Comparison of ENCODE assay signal across 10 mouse cellular contexts in genomic region chr1:84218605-84219004, GRCm38 (mm10).
DNase-seq lines count a peak whose midpoint lies in the region; ATAC-seq and TF ChIP-seq lines count a peak whose summit lies in the region.
"Had no signal": no experiment of that assay in that cellular context is flagged by ENCODE, and none has a peak within 500 bp of the region (broad histone marks: within the 10 kb centered on the region; RNA-seq: fewer than 3 reads in every experiment).

No protein-coding gene starts in this region.

- no peak overlapping the region for H3K4me3 ChIP-seq in hindbrain, embryonic 13.5 days
- no peak overlapping the region for H3K4me3 ChIP-seq in hindbrain, postnatal 0 days (ENCODE audit: low read length)
- H3K4me3 ChIP-seq in heart, postnatal 0 days (ENCODE audit: low read depth, low read length) = no peak overlapping the region
- no peak overlapping the region for H3K4me3 ChIP-seq in midbrain, embryonic 15.5 days
- H3K4me3 ChIP-seq: hindbrain, embryonic 15.5 days had no signal

- no peaks in the 10 kb centered on the region for H3K27me3 ChIP-seq in hindbrain, embryonic 13.5 days
- H3K27me3 ChIP-seq in hindbrain, postnatal 0 days (ENCODE audit: insufficient read depth, low read length) = no peaks in the 10 kb centered on the region
- no peaks in the 10 kb centered on the region for H3K27me3 ChIP-seq in heart, postnatal 0 days (ENCODE audit: control insufficient read depth, insufficient read depth, low read length)
- H3K27me3 ChIP-seq in midbrain, embryonic 15.5 days (replicated peaks) = no peaks in the 10 kb centered on the region
- H3K27me3 ChIP-seq: CH12.LX; hindbrain, embryonic 15.5 days had no signal

- DNase-seq in hindbrain, postnatal 0 days (ENCODE audit: low spot score) = no peak
- peak; percentile 12 for DNase-seq in embryo, embryonic 11 days
- peak; percentile 26 for DNase-seq in heart, postnatal 0 days (ENCODE audit: low spot score)
- DNase-seq in left cerebral cortex, postnatal 36 days (ENCODE audit: low spot score in 2 of 2) = peak; percentile 26 to 47
- DNase-seq in cerebellum, adult 11 months = no peak

- peaks cover 18% of the 10 kb centered on the region for H3K4me1 ChIP-seq in hindbrain, embryonic 13.5 days (replicated peaks)
- H3K4me1 ChIP-seq in hindbrain, postnatal 0 days (ENCODE audit: insufficient read depth, low read length) = peaks cover 7% of the 10 kb centered on the region
- no peaks in the 10 kb centered on the region for H3K4me1 ChIP-seq in heart, postnatal 0 days (ENCODE audit: control insufficient read depth, insufficient read depth)
- H3K4me1 ChIP-seq in midbrain, embryonic 15.5 days = 0 out of 2 replicates have a peak, but pooled peaks cover 3% of the 10 kb centered on the region

- intact Hi-C loops in left cerebral cortex, postnatal 36 days (cut with DNase I) = no loop called here

- H3K9me3 ChIP-seq in hindbrain, embryonic 13.5 days = no peaks in the 10 kb centered on the region
- H3K9me3 ChIP-seq in hindbrain, postnatal 0 days (ENCODE audit: low read length) = no peaks in the 10 kb centered on the region
- H3K9me3 ChIP-seq in heart, postnatal 0 days (replicated peaks; ENCODE audit: control insufficient read depth, low read length) = no peaks in the 10 kb centered on the region
- no peaks in the 10 kb centered on the region for H3K9me3 ChIP-seq in midbrain, embryonic 15.5 days
- H3K9me3 ChIP-seq: hindbrain, embryonic 15.5 days had no signal

- H3K4me2 ChIP-seq in hindbrain, embryonic 13.5 days = no peak overlapping the region
- no peak overlapping the region for H3K4me2 ChIP-seq in hindbrain, postnatal 0 days (ENCODE audit: low read depth, low read length)
- H3K4me2 ChIP-seq in heart, postnatal 0 days (ENCODE audit: low read depth, low read length) = no peak overlapping the region
- H3K4me2 ChIP-seq in midbrain, embryonic 15.5 days = no peak overlapping the region
- H3K4me2 ChIP-seq: hindbrain, embryonic 15.5 days had no signal

- ATAC-seq in hindbrain, embryonic 13.5 days (ENCODE audit: low FRiP score) = peak; percentile 24; the same call in 1 of the 2 replicates
- ATAC-seq in hindbrain, postnatal 0 days = no peak
- ATAC-seq in heart, postnatal 0 days (ENCODE audit: insufficient read depth, low read depth) = no peak
- no peak for ATAC-seq in megakaryocyte-erythroid progenitor cell, adult 5-6 weeks (replicated peaks; ENCODE audit: low FRiP score, low TSS enrichment, poor library complexity, severe bottlenecking)
- ATAC-seq in midbrain, embryonic 15.5 days (replicated peaks) = no peak

- TF ChIP-seq EP300 in heart, postnatal 0 days (IDR thresholded peaks at IDR 0.05; ENCODE audit: low read depth) = no peak

- H3K27ac ChIP-seq in hindbrain, embryonic 13.5 days = no peak overlapping the region
- H3K27ac ChIP-seq in hindbrain, postnatal 0 days = no peak overlapping the region
- no peak overlapping the region for H3K27ac ChIP-seq in heart, postnatal 0 days (ENCODE audit: low read depth)
- H3K27ac ChIP-seq in midbrain, embryonic 15.5 days = no peak overlapping the region
- H3K27ac ChIP-seq: hindbrain, embryonic 15.5 days had no signal

- 71% methylated on average over 7 of the region's 7 CpGs for WGBS in hindbrain, embryonic 13.5 days
- WGBS in hindbrain, postnatal 0 days = 65% methylated on average over 7 of the region's 7 CpGs
- 49% methylated on average over 7 of the region's 7 CpGs for WGBS in heart, postnatal 0 days
- 71% methylated on average over 7 of the region's 7 CpGs for WGBS in midbrain, embryonic 15.5 days

- H3K36me3 ChIP-seq in hindbrain, embryonic 13.5 days = no peaks in the 10 kb centered on the region
- H3K36me3 ChIP-seq in hindbrain, postnatal 0 days (ENCODE audit: insufficient read depth, low read length) = no peaks in the 10 kb centered on the region
- no peaks in the 10 kb centered on the region for H3K36me3 ChIP-seq in heart, postnatal 0 days (replicated peaks; ENCODE audit: control insufficient read depth, insufficient read depth, low read length)
- H3K36me3 ChIP-seq in midbrain, embryonic 15.5 days (replicated peaks) = no peaks in the 10 kb centered on the region
- H3K36me3 ChIP-seq: hindbrain, embryonic 15.5 days had no signal

- no peak overlapping the region for H3K9ac ChIP-seq in hindbrain, embryonic 13.5 days
- no peak overlapping the region for H3K9ac ChIP-seq in hindbrain, postnatal 0 days (replicated peaks; ENCODE audit: low read length)
- no peak overlapping the region for H3K9ac ChIP-seq in heart, postnatal 0 days (replicated peaks; ENCODE audit: low read depth, low read length)
- no peak overlapping the region for H3K9ac ChIP-seq in midbrain, embryonic 15.5 days
- H3K9ac ChIP-seq: hindbrain, embryonic 15.5 days had no signal

- TF ChIP-seq CTCF in hindbrain, postnatal 0 days (IDR thresholded peaks at IDR 0.05; ENCODE audit: low read depth) = no peak
- TF ChIP-seq CTCF in heart, postnatal 0 days (IDR thresholded peaks at IDR 0.05; ENCODE audit: low read depth) = no peak

Comparison
In these comparisons a context has a peak if more than half of its experiments do, and no peak if none do; other contexts are left out.
1. DNase-seq: peak in embryo, embryonic 11 days (single experiment), heart, postnatal 0 days (single experiment) and left cerebral cortex, postnatal 36 days (2 of 2); none in hindbrain, postnatal 0 days (single experiment) and cerebellum, adult 11 months (single experiment).